Mouse (Mus musculus): ENCODE measurements at regions not wholly inside any gene's neighbourhood (a gene's known extent, or its start where the extent isn't known, plus 50 kb on each side); places are given as distances from the start of the nearest gene placed in this dataset.

GRCm38 (mm10) chr7:121339942-121340341 is 51.7 kb upstream of the Hs3st2 start:
- DNase-seq (ENCODE audit: low spot score in 2 of 2) = no peak
